Mouse (Mus musculus): ENCODE measurements around the gene E4f1.
"Not testable (repeated sequence)": the region's sequence is repeated elsewhere in the genome, so short reads cannot be mapped to it uniquely, and the experiment has no call there.

The E4f1 gene

GRCm38 (mm10) chr17:24481027-24481815 is 11.1 kb upstream of the E4f1 start:
- no peak for DNase-seq

- DNase-seq, result no peak
Observed at GRCm38 (mm10) chr17:24480201-24480826, 10.2 kb upstream of the E4f1 start.

- DNase-seq, result no peak
Observed at GRCm38 (mm10) chr17:24479431-24479830, 9.3 kb upstream of the E4f1 start.

GRCm38 (mm10) chr17:24478663-24479380 is 8.7 kb upstream of the E4f1 start, which contains the start of gene Mlst8:
TSS of gene Mlst8 (minus strand) at chr17:24479078.
- DNase-seq, result peak; percentile 97

DNA sequence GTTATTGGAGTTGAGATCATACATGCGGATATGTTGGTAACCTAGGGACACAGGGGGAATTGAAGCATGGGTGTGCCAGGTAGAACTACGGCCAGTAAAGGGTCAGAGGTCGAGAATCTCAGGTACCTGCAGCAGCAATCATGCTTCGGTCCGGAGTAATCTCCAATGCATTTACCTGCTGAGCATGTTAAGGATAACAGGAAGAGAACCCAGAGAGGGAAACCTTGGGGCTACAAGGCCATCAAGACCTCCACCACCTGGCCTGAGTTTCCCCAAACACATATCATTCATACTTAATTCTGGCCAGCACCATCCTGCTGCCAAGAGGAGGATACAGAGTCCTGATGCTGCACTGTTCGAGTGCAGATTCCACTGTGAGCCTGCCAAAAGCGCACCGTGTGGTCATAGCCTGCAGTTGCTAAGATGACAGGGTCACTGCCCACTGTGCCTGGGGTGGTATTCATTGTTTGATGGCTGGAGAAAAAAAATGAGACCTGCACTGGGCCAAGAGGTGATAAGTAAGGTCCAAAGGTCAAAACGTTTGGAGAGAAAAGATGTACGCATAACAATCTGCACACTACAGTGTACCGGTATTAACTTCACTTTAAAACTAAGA is 8.0 kb upstream of the E4f1 start:
- DNase-seq, result no peak

DNA sequence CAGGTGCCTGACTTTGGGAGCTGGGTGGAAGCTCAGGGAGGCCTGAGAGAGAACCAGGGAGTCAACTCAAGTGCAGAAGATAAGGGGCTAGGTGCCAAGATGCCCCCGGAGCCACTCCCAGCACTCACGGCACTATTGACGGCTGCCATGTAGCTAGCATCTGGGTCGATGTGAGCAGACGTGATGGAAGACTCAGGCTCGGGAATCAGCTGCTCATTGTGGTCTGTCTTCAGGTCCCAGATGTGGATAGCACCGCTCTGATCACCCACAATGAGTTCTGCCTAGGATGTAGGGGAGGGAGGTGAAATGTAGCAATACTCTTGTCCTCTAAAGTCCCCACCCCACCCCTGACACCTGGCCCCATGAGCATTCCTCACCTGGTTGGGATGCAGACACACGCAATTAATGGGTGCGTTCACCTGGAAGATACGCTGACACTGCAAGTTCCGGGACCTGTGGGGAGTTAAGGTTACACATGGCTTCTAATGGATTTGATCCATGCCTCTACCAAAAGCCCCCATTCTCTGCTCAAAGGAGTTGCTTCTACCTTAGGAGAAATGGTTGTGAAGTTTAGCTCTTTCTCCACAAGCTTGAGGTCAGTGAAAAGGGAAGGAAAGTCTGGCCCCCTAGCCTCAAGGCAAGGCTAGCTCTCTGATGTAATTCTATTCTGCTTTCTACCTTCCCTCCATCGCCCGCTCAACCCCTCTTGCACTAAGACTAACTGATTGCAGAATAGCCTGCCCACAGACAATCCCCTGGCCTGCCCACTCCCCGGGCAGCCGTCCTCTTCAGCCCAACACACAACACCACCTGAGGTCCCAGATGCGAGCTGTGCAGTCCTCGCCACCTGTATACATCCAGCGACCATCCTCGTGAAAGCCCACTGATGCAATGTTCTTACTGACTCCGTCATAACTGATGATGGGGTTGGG is 7.2 kb upstream of the E4f1 start:
- no peak for DNase-seq

DNA sequence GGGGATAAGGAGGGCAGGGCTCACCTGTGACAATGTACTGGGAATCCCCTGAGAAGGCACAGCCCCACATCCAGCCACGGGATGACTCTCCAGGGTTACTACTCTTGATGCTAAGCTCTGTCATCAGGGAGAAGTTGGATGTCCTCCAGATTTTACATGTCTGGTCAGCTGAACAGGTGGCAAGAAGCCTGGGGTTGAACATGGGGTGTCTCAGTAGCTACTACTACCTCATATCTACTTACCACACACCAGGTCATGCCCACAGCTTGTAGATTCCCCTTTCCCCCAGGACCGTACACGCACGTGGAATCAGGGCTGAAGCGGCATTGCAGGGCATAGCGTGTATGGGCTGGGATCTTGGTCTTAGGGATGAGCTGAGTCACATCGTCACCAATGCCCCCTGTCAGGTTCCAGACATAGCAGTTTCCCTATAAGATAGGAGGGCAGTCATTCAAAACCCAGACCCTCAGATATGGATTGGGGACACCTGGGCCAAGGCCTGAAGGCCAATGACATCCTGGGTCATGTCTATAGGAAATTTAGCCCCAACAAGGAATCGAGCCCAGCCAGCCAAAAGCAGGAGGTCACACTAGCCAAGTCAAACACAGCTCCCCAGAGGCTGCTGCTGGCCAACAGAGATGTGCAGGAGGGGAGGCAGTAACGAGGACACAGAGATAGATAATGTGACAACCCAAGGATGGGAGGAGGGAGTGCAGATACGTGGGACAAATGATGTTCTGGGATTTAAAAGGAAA is 6.1 kb upstream of the E4f1 start:
- no peak for DNase-seq

DNA sequence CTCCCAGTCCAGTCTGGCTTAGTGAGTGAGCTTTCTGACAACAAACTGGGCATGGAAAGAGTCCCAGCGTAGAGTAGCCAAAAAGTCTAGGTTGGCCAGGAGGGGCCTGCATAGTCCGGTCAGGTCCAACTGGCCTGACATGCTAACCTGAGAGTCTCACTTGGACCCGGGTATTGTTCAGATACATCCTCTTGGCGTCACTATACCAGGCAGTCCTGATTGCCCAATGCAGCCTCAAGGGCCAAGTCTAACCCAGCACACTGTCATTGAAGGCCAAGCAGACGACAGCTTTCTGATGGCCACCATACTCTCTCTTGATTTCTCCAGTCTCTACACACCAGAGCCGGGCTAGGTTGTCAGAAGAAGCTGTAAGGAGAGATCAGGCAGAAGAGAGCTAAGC is 5.5 kb upstream of the E4f1 start:
- DNase-seq, result no peak

DNA sequence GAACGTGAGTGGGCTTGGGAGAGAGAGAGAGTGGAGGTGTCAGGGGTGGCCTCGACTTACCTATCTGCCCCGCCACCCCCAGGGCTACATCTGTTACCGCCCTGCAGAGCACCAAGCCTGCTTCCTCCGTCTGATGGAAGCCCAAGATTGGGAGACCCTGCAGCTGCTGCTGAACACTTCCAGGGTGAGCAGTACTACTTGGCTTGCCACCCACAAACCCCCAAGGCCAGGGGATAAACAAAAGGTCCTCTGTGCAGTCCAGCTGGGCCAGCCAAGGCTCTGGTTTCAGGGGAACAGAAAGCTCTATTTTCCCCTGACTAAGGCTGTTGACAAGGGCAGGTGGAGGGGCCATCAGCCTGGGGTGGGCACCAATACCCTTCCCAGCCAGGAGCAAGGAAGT is 4.4 kb upstream of the E4f1 start:
- no peak for DNase-seq

GRCm38 (mm10) chr17:24473612-24474275 is 3.6 kb upstream of the E4f1 start, which contains the start of gene Bricd5:
TSS of gene Bricd5 (plus strand) at chr17:24473884.
- no peak for DNase-seq

DNA sequence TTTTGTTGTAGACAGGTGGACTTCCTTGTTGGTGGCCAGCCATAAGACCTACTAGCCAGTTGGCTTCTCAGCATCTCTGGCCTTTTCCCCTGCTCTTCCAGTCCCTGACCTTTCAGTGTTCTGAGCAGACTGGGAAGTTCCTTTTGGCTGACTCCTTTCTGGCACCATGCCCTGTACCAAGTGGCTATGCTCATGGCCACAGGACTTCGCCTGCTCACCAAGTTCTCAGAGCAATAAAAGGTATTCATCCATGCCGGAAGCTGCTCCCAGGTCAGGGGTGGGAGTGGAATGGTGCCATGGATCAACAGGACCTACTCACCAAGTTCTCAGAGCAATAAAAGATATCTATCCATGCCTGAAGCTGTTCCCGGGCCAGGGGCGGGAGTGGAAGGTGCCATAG is 2.4 kb upstream of the E4f1 start:
- no peak for DNase-seq

DNA sequence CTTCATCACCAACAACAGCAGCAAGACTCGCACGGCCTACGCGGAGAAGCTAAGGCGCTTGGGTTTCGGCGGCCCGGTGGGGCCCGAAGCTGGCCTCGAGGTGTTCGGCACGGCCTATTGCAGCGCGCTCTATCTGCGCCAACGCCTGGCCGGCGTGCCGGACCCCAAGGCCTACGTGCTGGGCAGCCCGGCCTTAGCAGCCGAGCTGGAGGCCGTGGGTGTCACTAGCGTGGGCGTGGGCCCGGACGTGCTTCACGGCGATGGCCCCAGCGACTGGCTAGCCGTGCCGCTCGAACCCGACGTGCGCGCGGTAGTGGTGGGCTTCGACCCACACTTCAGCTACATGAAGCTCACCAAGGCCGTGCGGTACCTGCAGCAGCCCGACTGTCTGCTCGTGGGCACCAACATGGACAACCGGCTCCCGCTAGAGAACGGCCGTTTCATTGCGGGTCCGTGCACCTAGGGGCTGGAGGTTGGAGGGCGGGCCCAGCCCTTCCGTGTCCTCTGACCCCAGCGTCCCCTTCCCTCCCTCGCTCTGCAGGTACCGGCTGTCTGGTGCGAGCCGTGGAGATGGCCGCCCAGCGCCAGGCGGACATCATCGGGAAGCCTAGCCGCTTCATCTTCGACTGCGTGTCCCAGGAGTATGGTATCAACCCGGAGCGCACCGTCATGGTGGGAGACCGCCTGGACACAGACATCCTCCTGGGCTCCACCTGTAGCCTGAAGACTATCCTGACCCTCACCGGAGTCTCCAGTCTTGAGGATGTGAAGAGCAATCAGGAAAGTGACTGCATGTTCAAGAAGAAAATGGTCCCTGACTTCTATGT is 801 bp upstream of the E4f1 start:
- peak; percentile 56 for DNase-seq

GRCm38 (mm10) chr17:24469336-24469909 is 690 bp downstream of the E4f1 start:
- no peak for DNase-seq

DNA sequence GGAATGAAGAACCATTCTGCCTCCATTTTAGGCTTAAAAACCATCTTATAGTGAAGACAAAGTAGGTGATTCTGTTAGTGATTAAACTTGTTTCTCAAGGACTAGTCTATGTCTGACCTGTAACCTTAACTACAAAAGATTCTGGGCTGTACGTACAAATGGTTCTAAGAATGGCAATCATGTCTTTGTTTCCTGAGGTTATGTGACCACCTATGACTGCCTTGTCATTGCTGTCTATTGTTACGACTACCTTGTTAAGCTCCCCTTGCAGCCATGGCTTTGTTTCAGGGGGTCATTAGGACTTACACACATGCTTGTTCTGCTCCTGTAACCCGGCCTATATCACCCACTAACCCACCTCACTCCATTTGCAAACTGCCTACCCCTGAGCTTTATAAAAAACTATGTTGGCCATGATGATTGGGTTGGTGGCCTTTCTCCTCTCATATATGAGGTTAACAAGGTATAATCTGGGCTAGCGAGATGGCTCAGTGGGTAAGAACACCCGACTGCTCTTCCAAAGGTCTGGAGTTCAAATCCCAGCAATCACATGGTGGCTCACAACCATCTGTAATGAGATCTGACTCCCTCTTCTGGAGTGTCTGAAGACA is 1.4 kb downstream of the E4f1 start:
- DNase-seq, result no peak

- DNase-seq, result no peak
Observed at GRCm38 (mm10) chr17:24463374-24464133, 6.6 kb downstream of the E4f1 start.

- DNase-seq, result no peak
Observed at GRCm38 (mm10) chr17:24462932-24463331, 7.2 kb downstream of the E4f1 start.

- DNase-seq, result peak; percentile 35
Observed at GRCm38 (mm10) chr17:24461580-24461979, 8.5 kb downstream of the E4f1 start.

- not testable (repeated sequence) for DNase-seq
Observed at GRCm38 (mm10) chr17:24455523-24456206, 14.4 kb downstream of the E4f1 start.

Data from liver (tissue).